Mouse (Mus musculus) G1E (cell line): ENCODE data around the gene Capn7. TPM values are rescaled to one million over a fixed set of nuclear protein-coding genes. Genes with fewer than 3 reads are reported as not detected.

Experiments used
- ATAC-seq: 2 replicates; pipeline ENCODE4 v1.8.0; 2016; ENCODE audit warnings: mild to moderate bottlenecking; ENCODE audit not compliant: insufficient number of reproducible peaks, poor library complexity, low FRiP score, severe bottlenecking; ENCODE audit errors: extremely low read depth
- DNase-seq: peaks from one replicate; pipeline ENCODE4 v3.0.0; 2012; ENCODE audit warnings: low spot score
- H3K27me3 ChIP-seq: 2 replicates; pipeline ENCODE4 v1.6.1; 2012; ENCODE audit warnings: mild to moderate bottlenecking, low read length, inconsistent platforms; ENCODE audit not compliant: insufficient read depth
- H3K36me3 ChIP-seq: replicated peaks from 2 replicates; pipeline ENCODE3; 2012; ENCODE audit warnings: mild to moderate bottlenecking, inconsistent platforms
- H3K4me1 ChIP-seq: 2 replicates; pipeline ENCODE4 v1.6.1; 2012; ENCODE audit warnings: low read depth, low read length, inconsistent platforms, mixed read lengths; ENCODE audit not compliant: insufficient read depth
- H3K4me3 ChIP-seq: 2 replicates; pipeline ENCODE4 v1.5.1; 2012; ENCODE audit warnings: low read depth, mild to moderate bottlenecking, inconsistent platforms, low read length, moderate library complexity, mixed read lengths
- H3K9me3 ChIP-seq: replicated peaks from 2 replicates; pipeline ENCODE4 v1.6.1; 2012; ENCODE audit warnings: inconsistent platforms
- CTCF ChIP-seq: IDR thresholded peaks from 2 replicates; pipeline ENCODE4 v1.5.1; 2012; ENCODE audit warnings: low read depth, low read length, inconsistent platforms, mixed read lengths
- GATA1 ChIP-seq: IDR thresholded peaks from 2 replicates; pipeline ENCODE4 v1.6.1; 2012; ENCODE audit warnings: borderline replicate concordance, low read length, inconsistent platforms, mixed read lengths
- GATA2 ChIP-seq: IDR thresholded peaks from 2 replicates; pipeline ENCODE4 v1.6.1; 2012; ENCODE audit warnings: low read depth, low read length, inconsistent platforms, borderline replicate concordance
- POLR2AphosphoS5 ChIP-seq: IDR thresholded peaks from 2 replicates; pipeline ENCODE4 v1.6.1; 2012; ENCODE audit warnings: low read depth, low read length, inconsistent platforms; ENCODE audit not compliant: insufficient replicate concordance
- TAL1 ChIP-seq: conservative IDR thresholded peaks from 2 replicates; pipeline ENCODE4 v1.6.1; 2012; ENCODE audit warnings: low read depth, low read length, inconsistent platforms, mixed read lengths
- polyA plus RNA-seq: library from polyadenylated mRNA; stranded (reverse); fragments of >175 nt; gene quantifications from 2 replicates; pipeline ENCODE4 v1.2.3, GENCODE M21; 2012
- total RNA-seq, 2 experiments: library from RNA; stranded (forward) in 1 of 2; stranded (reverse) in 1 of 2; fragments of 200-1000 nt in 1 of 2; fragments of >200 nt in 1 of 2; fragmentation: Nextera tagmentation in 1 of 2; gene quantifications; 2 replicates each; pipeline ENCODE4 v1.2.3; 2014 to 2017

Gene Capn7
- total and polyA plus RNA-seq, 3 experiments = 6.6 to 66.6 (median 46.9) TPM

DNA sequence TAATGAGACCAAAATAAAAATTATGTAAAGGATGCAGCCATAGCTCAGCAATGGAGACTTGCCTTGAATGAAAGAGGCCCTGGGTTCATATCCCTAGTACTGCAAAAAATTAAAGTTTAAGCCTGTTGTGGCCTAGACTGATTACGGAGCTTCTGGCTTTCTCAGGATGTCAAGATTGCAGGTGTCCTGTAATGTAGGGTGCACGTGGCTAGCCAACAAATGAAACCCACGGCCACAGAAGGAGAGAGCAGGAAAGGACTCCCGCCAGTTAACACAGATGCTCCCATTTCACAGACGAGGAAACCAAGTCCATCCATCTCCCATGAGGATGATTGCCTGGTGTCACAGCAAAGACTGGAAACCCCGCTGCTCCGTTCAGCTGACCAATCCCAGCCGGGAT, 83.7 kb downstream of the Capn7 start:
- Histone ChIP-seq H3K4me3 (no peak overlapping the region), H3K36me3 (no peaks in the 10 kb centered on the region), H3K9me3 (no peaks in the 10 kb centered on the region), H3K4me1 (peaks cover 12% of the 10 kb centered on the region; the same call in 1 of the 2 replicates), H3K27me3 (peaks cover 32% of the 10 kb centered on the region)
- DNase-seq (no peak), ATAC-seq (no peak)
- TF ChIP-seq GATA1 (no peak), TAL1 (no peak), GATA2 (no peak), CTCF (no peak), POLR2AphosphoS5 (no peak)

DNA sequence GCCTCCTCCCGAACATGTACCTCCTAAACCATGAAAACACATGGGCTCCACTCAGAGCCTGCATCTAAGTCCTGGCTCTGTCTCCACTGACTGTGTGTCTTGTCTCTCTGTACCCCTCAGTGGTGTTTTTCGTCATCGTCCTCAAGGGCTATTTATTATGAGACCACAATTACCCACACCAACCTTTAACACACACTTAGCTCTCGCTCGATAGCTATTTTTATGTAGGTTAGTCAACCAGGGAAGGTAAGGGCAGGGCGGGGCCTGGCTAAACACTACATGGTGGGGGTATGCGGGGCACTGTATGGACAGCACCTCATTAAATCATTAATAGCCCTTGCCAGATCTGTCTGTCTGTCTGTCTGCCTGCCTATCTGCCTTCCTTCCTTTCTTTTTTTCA, 84.1 kb downstream of the Capn7 start:
- Histone ChIP-seq H3K4me1 (peaks cover 8% of the 10 kb centered on the region; the same call in 1 of the 2 replicates), H3K27me3 (peaks cover 31% of the 10 kb centered on the region), H3K36me3 (no peaks in the 10 kb centered on the region), H3K4me3 (no peak overlapping the region), H3K9me3 (no peaks in the 10 kb centered on the region)
- TF ChIP-seq POLR2AphosphoS5 (no peak), TAL1 (no peak), GATA1 (no peak), CTCF (no peak), GATA2 (no peak)
- ATAC-seq (no peak), DNase-seq (no peak)

DNA sequence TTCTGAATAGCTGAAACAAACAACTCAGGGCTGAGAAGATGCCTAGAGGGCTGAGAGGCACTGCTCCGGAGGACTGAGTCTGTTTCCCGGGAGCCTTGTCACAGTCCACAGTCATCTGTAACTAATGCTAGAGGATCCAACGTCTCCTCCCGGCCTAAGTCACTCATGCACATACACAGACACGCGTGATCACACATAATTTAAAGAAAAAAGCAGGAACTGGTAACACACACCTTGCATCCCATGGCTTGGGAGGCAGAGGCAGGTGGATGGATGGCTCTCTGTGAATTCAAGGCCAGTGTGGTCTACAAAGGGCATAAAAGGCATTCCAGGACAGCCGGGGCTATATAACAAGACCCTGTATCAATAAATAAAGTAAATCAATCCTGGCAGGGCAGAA, 84.5 kb downstream of the Capn7 start:
- no peaks in the 10 kb centered on the region for H3K9me3 ChIP-seq
- H3K4me3 ChIP-seq = no peak overlapping the region
- TF ChIP-seq CTCF (no peak), POLR2AphosphoS5 (no peak), GATA2 (no peak), GATA1 (no peak), TAL1 (no peak)
- peaks cover 31% of the 10 kb centered on the region for H3K27me3 ChIP-seq
- H3K36me3 ChIP-seq = no peaks in the 10 kb centered on the region
- ATAC-seq (no peak), DNase-seq (no peak)
- H3K4me1 ChIP-seq = peaks cover 5% of the 10 kb centered on the region; the same call in 1 of the 2 replicates

Other genes with a start within 250 kb of the Capn7 start
- 32.1 and 36.7 TPM in 2 replicates for gene Smim4, start 207.7 kb upstream of the Capn7 start, total RNA-seq (2014; fragmentation: Nextera tagmentation)
- gene Smim4, start 207.7 kb upstream of the Capn7 start, total RNA-seq (2017) = 167 and 173 TPM in 2 replicates
- 71.4 and 93.4 TPM in 2 replicates for gene Smim4, start 207.7 kb upstream of the Capn7 start, polyA plus RNA-seq
- gene Nt5dc2, start 205.6 kb upstream of the Capn7 start, total RNA-seq (2014; fragmentation: Nextera tagmentation) = 213 and 233 TPM in 2 replicates
- 136 and 175 TPM in 2 replicates for gene Nt5dc2, start 205.6 kb upstream of the Capn7 start, total RNA-seq (2017)
- 381 and 572 TPM in 2 replicates for gene Nt5dc2, start 205.6 kb upstream of the Capn7 start, polyA plus RNA-seq
- not detected in 2 replicates for gene Stab1, start 168.0 kb upstream of the Capn7 start, total RNA-seq (2014; fragmentation: Nextera tagmentation)
- gene Stab1, start 168.0 kb upstream of the Capn7 start, total RNA-seq (2017) = 0.44 and 0.52 TPM in 2 replicates
- gene Stab1, start 168.0 kb upstream of the Capn7 start, polyA plus RNA-seq = not detected in 2 replicates
- 3.3 TPM in 1 of 2 replicates, not detected in the other for gene Tnnc1, start 128.3 kb upstream of the Capn7 start, total RNA-seq (2014; fragmentation: Nextera tagmentation)
- gene Tnnc1, start 128.3 kb upstream of the Capn7 start, total RNA-seq (2017) = 1.1 TPM in 1 of 2 replicates, not detected in the other
- 0.08 TPM in 1 of 2 replicates, not detected in the other for gene Tnnc1, start 128.3 kb upstream of the Capn7 start, polyA plus RNA-seq
- 287 and 312 TPM in 2 replicates for gene Nisch, start 119.7 kb upstream of the Capn7 start, total RNA-seq (2014; fragmentation: Nextera tagmentation)
- 83.8 and 87.1 TPM in 2 replicates for gene Nisch, start 119.7 kb upstream of the Capn7 start, total RNA-seq (2017)
- gene Nisch, start 119.7 kb upstream of the Capn7 start, polyA plus RNA-seq = 173 and 201 TPM in 2 replicates
- gene Sema3g, start 118.8 kb upstream of the Capn7 start, total RNA-seq (2014; fragmentation: Nextera tagmentation) = not detected in 2 replicates
- gene Sema3g, start 118.8 kb upstream of the Capn7 start, total RNA-seq (2017) = 0.11 TPM in 1 of 2 replicates, not detected in the other
- not detected in 2 replicates for gene Sema3g, start 118.8 kb upstream of the Capn7 start, polyA plus RNA-seq
- 11.7 and 13.2 TPM in 2 replicates for gene Phf7, start 85.3 kb upstream of the Capn7 start, total RNA-seq (2014; fragmentation: Nextera tagmentation)
- gene Phf7, start 85.3 kb upstream of the Capn7 start, total RNA-seq (2017) = 5.8 and 6.5 TPM in 2 replicates
- 1.7 and 1.9 TPM in 2 replicates for gene Phf7, start 85.3 kb upstream of the Capn7 start, polyA plus RNA-seq
- 26.4 and 47.0 TPM in 2 replicates for gene Bap1, start 85.2 kb upstream of the Capn7 start, total RNA-seq (2014; fragmentation: Nextera tagmentation)
- 42.5 and 45.9 TPM in 2 replicates for gene Bap1, start 85.2 kb upstream of the Capn7 start, total RNA-seq (2017)
- gene Bap1, start 85.2 kb upstream of the Capn7 start, polyA plus RNA-seq = 65.7 and 66.3 TPM in 2 replicates
- not detected in 2 replicates for gene Dnah1, start 12.7 kb upstream of the Capn7 start, total RNA-seq (2014; fragmentation: Nextera tagmentation)
- under 0.01 TPM in 2 replicates for gene Dnah1, start 12.7 kb upstream of the Capn7 start, total RNA-seq (2017)
- gene Dnah1, start 12.7 kb upstream of the Capn7 start, polyA plus RNA-seq = not detected in 2 replicates
- not detected in 2 replicates for gene Sh3bp5, start 99.4 kb downstream of the Capn7 start, total RNA-seq (2014; fragmentation: Nextera tagmentation)
- 0.23 and 0.33 TPM in 2 replicates for gene Sh3bp5, start 99.4 kb downstream of the Capn7 start, total RNA-seq (2017)
- gene Sh3bp5, start 99.4 kb downstream of the Capn7 start, polyA plus RNA-seq = 0.22 and 0.37 TPM in 2 replicates
- 32.8 and 44.3 TPM in 2 replicates for gene Eaf1, start 157.8 kb downstream of the Capn7 start, total RNA-seq (2014; fragmentation: Nextera tagmentation)
- 42.3 and 49.0 TPM in 2 replicates for gene Eaf1, start 157.8 kb downstream of the Capn7 start, total RNA-seq (2017)
- 182 and 228 TPM in 2 replicates for gene Eaf1, start 157.8 kb downstream of the Capn7 start, polyA plus RNA-seq
- 47.3 and 57.2 TPM in 2 replicates for gene Mettl6, start 158.4 kb downstream of the Capn7 start, total RNA-seq (2014; fragmentation: Nextera tagmentation)
- 76.5 and 77.9 TPM in 2 replicates for gene Mettl6, start 158.4 kb downstream of the Capn7 start, total RNA-seq (2017)
- gene Mettl6, start 158.4 kb downstream of the Capn7 start, polyA plus RNA-seq = 2.3 and 3.1 TPM in 2 replicates